Mouse (Mus musculus) gastrocnemius, postnatal 4 days (tissue): Measurements from ENCODE around the gene Fgf8. TPM values are rescaled to one million over a fixed set of nuclear protein-coding genes. Genes with fewer than 3 reads are reported as not detected.
A peak's percentile ranks its signal among the peaks of the same experiment; 100 is the strongest.

Experiments
- DNase-seq, 2 experiments: peaks; one replicate each; pipeline ENCODE4 v3.0.0; 2021 to 2022; ENCODE audit warnings: low spot score in 2 of 2, mixed read lengths in 2 of 2
- long read RNA-seq, 2 experiments: library from polyadenylated mRNA; stranded (forward); transcript quantifications; one replicate each; pipeline ENCODE4 v2.0.0; 2021
- total RNA-seq, 2 experiments: library from RNA; stranded (reverse); gene quantifications; 2 replicates each; pipeline ENCODE4 v1.2.3; 2021

Gene Fgf8
- total RNA-seq = not detected
- long read RNA-seq, experiment 1 = 0 reads
- long read RNA-seq, experiment 2 = 0 reads

DNA sequence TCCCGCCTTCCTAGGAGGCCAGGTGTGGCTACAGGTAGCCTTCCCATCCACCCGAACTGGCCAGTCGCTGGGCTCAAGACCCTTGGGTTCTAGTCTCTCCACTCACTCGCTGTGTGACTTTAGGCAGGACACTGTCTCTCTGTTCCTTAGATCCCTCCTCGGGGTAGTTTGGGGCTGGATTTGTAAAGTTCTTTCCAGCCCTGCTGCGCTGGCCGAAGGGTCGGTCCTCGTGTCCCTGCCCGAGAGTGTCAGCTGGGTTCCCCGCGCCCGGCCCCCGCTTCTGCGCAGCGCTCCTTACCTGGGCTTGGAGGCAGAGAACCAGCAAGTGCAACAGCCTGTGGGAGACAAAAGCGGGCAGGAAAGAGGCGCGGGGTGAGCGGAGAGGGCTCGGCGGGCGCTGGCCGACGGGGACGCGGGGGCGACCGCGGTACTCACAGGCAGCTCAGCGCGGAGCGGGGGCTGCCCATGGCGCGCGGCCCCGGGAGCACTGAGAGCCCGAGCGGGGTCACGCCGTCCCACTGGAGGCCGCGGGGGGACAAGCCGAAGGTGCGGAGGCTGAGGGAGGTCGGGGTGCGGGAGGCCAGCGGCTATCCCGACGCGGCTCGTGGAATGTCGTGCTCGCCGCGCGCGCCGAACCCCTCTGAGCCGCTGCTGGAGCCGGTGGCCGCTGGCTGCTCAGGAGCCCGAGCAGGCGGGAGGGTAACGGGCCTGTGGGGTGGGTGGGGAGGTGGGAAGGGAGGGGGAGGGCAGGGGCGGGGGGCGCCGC is at the start of gene Fgf8:
Gene Fgf8, minus strand, starts transcription at position 698 of the 766 bp plus-strand sequence.
- no peak for DNase-seq

DNA sequence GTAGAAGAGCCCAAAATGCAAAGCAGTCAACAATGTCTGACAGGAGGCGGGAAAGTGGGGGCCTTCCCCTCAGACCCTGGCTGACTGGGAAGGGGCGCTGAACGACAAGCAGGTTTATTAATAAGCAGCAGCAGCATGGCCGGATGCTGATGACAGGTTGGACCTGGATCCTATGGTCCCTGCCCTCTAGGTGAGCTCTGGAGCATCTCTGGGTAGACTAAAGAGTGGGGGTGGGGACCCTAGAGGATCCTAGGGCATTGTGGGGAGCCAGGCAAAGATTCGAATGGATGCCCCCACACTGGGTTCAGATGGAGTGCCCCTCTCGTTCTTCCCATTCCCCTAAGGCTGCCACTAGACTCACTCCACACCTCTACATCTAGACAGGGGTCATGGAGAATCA is 49.7 kb upstream of the Fgf8 start:
- DNase-seq = no peak

DNA sequence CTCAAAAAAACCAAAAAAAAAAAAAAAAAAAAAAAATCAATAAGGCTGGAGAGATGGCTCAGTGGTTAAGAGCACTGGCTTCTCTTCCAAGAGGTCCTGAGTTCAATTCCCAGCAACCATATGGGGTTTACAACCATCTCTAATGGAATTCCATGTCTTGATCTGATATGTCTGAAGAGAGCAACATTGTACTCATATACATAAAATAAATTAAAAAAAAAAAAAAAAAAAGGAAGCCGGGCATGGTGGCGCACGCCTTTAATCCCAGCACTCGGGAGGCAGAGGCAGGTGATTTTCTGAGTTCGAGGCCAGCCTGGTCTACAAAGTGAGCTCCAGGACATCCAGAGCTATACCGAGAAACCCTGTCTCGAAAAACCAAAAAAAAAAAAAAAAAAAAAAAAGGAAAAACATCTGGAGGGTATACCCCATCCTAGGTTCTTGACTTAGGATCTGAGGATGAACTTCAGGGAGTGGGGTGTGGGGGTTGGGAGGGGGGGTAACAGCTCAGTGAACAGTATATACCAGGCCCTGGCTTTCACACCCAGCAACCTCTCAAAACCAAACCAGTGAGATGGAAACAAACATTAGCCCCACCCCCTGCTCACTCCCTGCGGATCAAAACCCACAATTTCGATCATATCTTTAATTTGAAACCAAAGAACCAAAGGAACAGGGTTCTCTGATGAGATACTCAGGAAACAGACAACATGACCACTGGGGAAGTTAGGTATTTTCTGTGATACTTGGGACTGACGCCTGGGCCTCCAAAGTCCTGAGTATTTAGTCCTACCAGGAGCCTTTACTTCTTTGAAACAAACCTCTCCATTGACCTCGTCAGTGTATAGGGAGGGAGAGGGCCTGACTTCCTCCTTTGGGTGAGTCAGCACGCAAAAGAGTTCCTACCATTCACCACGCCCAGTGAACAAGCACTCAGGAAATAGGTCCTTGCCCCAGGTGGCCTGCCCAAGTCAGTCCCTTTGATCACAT is 47.5 kb upstream of the Fgf8 start:
- DNase-seq = no peak

DNA sequence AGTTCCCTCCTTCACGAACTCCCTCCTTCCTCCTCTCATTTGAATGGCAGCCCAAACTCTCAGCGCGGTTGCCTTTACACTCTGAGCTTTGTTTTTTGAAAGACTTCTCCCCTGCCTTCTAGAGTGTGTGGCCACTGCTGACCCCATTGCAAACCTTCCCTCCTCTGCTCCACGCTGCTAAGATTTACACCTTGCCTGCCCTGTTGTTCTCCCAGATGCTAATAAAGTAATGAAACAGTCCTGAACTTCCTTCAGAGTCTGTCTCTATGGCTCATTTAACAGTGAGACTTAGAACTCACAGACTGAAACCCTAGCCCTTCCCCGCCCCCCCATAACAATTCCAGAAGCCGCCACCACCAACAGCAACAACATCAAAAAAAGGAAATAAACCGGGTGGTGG is 46.6 kb upstream of the Fgf8 start:
- no peak for DNase-seq

DNA sequence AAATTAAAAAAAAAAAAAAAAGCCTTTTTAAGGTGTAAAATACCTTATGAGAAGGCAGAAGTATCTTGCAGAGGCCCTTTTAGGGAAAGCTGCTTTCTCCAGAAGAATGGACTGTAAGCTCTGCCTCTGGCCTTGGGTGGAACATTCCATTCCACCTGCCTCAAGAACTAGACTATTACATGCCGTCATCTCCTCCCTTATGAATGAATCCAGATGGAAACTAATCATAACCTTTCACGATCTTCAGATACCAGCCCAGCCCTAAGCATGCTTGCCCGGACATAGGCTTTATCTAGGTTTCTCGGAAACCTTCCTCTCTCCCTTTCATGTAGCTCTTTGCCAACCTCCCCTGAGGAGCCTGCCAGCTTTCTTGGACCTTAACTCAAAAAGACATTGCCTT is 45.6 kb upstream of the Fgf8 start:
- no peak for DNase-seq

DNA sequence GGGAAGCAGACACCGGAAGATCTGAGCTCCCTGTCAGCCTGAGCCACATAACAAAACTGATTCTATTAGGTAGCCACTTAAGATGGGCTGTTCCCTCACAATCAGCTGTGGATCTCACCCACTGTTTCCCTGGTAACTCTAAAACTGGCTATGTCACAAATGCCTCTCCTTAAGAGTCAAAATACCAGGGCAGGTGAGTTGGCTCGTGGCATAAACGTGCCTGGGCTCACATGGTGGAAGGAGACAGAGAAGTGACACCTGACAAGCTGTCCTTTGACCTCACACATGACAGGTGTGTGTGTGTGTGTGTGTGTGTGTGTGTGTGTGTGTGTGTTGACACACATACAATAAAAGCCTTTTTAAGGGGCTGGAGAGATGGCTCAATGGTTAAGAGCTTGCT is 44.7 kb upstream of the Fgf8 start:
- DNase-seq = no peak

DNA sequence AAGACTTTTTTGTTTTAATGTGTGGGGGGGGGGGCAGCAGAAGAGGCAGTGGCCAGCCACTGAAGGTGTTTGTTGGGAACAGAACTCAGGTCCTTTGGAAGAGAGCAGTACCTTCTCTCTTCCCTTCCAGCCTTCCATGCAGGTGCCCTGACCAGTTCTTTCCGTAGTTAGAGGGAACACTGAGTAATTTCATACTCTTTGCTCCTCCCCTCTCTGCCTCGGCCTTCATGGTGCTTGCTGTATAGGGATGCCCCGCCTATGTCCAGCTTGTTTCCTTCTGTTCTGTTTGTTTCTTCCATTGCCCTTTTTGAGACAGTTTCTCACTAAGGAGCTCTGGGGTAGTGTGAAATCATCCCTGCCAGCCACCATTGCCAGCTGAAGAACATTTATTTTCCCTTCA is 42.8 kb upstream of the Fgf8 start:
- DNase-seq = no peak

DNA sequence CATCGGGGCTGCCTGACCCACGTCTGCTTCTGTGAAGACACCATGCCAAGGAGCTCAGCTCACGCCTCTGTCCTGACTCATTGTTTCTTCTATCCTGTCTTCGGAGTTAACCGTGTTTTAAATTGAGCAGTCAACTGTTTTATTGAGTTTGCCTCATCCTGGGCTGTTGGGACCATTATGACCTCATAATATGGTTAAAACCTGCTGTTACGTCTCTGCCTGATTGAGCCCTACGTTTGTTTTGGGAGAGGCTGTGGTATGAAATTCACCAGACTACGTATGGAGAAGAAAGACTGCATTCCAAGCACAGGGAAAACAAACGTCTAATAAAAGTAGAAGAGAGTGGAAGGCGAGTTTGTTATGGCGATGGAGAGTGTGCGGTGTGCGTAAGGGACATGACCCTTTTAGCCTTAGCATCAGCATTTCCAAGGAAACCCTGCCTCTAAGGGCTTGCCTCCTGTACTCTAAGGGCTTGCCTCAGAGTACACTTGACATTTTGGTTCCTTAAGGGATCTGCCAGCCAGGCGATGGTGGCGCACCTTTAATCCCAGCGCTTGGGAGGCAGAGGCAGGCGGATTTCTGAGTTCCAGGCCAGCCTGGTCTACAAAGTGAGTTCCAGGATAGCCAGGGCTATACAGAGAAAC is 41.3 kb upstream of the Fgf8 start:
- DNase-seq = no peak

DNA sequence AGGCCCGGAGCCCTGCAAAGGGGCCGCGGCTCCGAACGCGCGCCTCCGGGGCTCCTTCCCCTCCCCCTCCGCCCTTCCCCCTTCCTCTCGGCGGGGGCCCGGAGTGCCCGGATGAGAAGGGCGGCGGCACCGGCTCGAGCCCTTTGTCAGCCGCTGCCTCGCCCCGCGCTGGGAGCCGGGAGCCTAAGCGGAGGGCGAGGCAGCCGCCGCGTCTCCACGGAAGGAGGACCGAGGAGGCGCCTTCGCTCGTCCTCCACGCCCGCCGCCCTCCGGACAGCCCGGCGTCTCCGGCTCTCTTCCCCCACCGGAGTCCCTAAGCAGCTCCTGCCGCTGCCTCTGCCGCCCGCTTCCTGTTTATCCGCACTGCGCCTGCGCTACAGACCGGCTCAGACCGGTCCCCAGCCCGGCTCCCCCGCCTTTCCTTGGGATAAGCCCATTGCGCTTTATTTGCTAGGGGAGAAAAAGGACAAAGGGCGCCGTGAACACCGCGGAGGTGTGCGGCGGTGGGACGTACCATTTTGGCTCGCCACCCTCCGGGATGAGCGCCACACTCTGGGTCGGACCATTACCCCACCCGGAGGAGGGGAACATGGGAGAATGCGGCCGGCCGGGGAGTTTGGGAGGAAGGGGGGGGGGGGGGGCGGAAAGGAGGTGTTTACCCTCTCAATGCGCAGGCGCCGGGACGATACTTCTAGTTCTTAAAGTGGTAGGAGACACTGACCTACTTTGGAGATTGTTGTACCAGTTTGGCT is 40.6 kb upstream of the Fgf8 start, which contains the start of gene Mgea5:
Gene Mgea5, minus strand, starts transcription at position 657 of the 752 bp plus-strand sequence.
- DNase-seq = peak; percentile 92 to 97

DNA sequence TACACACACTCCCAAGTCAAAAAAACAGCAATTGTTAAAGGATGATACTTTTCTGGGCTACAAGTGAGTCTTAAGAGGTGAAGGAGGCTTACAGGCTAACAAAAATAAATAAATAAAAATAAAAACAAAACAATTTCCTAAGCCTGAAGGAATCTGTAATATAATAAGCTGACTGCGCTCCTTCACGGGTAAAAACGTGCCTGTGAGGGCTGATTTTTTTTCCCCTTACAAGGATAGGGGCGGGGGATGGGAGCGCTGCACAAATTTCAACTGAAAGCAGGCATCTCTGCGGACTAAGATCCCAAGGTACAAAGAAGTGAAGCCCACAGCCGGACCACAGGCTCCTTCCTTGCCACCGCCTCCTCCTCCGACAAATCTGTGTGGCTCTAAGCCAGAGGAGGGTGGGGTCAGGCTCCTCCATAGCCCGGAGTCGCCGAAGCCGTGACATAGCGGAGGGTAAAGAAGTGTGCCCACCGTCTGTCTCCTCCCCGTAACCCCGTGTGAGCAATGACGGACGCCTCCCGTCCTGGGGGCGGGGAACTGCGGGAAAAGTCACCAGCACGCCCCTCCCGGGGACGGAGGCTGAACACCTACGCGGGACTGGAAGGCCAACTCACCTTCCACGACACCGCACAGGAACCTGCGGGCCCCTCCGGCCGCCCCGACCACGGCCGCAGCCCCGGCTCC is 39.7 kb upstream of the Fgf8 start:
- DNase-seq = peak; percentile 51 to 73

DNA sequence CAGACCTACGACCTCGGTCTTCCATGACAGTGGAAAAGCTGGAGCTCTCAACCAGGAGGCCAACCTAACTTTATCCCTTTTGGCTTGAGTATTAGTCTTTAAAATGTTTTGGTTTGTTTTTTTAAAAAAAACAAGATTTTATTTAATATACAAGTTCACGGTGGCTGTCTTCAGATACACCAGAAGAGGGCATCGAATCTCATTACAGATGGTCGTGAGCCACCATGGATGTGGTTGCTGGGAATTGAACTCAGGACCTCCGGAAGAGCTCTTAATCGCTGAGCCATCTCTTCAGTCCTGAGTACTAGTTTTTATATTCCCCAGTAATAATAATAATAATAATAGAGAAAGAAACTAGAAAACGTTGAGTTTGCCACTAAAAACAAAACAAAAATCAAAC is 39.0 kb upstream of the Fgf8 start:
- DNase-seq = no peak

DNA sequence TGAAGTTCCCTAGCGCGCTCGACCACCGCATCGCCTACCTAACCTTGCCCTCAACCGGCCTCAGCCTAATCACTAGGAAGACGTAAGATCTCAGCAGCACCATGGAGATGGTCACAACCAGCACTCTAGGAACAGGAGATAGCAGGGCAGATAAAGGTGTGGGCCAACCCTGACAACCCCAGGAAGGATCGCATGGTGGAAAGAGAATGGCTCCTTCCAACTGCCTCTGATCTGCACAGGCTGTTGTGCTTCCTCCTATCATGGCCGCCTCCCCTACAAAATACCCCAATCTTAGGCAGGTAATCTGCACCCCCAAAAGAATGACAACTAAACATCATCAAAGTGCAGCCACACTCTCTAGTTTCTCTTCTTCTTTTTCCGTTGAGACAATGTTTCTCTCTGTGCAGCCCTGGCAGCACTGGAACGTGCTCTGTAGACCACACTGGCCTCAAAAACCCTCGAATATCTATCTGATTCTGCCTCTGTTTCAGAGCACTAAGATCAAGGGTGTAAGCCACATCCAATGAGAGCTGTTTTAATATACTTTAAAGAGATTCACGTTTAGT is 37.7 kb upstream of the Fgf8 start:
- DNase-seq = no peak

DNA sequence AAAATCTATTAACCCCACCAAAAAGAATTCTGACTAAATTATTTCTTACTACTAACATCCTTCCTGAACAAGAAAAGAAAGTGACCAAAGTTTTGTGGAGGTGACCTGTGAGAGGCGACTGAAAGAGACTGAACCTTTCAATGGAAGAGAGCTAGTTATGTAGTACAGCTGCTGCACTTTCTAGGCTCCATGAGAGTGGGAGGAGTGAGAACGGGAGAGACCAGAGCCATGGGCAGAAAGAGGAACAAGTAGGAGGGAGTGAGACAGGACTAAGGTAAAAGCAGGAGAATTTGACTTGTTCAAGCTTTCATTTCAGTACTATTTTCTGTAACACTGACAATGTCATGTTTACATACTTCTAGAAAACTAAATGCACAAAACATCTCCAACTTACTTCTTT is 32.8 kb upstream of the Fgf8 start:
- no peak for DNase-seq

DNA sequence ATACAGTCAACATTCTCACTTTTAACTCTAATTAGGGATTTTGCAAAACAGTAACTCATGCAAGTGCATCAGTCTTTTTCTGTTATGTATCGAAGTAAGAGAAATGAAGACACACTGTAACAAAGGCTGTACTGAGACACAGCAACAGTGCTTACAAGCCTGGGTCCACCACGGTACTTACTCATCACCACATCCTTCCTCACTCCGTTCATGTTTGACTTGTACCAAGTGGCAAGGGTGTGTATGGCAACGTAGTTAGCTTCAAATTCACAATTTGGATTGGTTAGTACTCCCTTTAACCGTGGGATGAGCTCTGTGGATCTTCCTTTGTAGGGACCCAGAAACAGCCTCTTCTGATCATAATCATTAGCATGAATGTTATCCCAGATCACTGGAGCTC is 28.8 kb upstream of the Fgf8 start:
- no peak for DNase-seq

DNA sequence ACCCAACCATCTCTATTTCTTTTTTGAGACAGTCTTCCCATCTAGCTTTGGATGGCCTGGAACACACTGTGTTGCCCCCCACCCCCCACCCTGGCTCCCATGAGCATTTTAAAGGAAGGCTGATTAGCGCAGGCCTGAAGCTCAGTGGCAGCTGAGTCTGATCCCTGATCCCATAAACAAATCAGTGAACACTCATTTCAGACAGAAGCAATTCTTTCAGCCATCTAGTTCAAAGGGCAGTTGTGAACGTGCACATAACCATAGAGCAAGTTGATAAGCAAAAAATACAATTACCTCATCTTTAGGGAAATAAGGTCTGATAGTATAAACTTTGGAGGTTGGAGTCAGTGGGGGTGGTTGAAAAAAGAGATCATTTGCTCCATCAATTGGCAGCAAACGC is 18.1 kb upstream of the Fgf8 start:
- no peak for DNase-seq

DNA sequence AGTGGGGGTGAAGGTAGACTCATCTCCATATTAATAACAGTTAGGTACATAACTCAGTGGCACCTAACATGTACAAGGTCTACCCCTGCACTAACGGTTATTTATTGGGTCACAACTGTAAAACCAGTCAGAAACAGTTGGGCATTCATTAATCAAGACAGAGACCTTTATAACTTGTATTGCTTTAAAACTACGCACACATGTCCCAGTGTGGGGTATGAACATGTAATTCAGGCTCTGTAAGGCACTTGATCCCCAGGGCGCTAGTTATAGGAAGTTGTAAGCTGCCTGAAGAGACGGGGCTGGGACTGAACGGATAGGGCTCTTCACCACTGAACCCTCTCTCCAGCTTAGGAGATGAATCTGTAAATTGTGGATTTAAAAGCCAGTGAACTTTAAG is 16.0 kb upstream of the Fgf8 start:
- no peak for DNase-seq

DNA sequence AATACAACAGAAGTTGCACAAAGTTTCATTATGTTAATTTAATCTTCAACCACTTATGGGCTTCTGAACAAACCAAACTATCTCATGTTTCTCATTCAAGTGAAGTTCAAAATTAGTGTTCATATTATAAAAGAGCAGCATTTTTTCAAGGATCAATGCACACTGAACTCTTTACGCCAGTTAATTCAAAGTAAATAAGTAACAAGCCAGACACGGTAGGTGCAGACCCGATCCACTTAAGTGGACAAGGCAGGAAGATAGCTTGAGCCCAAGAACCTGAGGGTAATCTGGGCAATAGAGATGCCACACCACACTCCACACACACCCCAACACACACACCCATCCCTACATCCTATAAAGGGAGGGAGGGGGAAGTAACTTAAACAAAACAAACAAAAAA is 10.8 kb upstream of the Fgf8 start:
- DNase-seq = no peak

DNA sequence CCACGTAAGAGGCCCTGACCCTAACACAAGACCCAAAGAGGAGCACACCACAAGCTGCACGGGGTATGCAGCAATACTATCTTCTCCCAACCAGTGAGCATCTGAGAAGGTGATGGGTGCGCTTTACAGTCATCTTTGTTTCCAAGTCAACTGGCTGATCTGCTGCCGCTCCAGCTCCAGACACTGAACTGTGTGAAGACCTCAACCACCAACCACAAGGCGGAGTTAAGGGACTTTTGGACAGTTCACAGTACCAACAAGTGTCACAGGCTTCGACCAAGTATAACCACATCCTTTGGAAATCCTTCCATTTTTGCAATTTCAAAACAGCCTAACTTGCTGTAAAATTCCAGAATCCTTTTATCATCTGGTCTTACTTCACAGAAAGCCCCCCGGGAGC is 9.2 kb upstream of the Fgf8 start:
- no peak for DNase-seq

DNA sequence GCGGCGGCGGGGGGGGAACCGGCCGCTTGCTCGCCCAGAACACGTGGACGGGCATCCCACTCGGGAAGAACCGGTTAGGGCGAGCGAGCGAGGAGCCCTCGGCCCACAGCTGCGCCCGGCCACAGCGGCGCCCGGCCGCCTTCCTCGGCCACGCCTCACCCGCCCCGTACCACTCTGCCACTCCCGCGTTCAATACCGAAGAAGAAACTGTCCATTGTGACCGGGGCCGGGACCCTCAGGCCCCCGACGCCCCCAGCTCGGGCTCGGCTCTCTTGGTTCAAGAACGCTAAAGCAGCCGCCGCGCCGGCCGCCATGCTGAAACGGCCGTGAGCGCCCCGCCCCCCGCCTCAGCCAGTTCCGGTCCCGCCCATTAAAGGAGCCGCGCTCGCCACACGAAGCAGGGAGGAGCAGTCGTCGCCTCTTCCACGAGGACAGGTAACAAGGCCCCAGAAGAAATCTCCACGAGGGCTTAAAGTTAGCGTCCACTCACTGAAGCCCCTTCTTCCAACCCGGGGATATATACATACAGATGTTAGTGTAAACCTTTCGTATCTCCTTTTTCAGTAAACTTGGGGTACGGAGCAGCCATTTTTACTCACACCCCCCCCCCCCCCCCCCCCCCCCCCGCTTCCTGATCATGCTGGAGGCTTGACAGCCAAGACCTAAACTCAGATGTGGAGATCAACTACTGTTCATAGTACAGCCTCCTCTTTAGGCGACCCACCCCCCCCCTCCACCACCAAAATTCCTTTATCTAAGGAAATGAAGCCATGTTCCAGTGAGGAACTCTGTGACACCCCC is 6.7 kb upstream of the Fgf8 start, which contains the start of gene Npm3:
Gene Npm3, minus strand, starts transcription at position 349 of the 801 bp plus-strand sequence.
- peak; percentile 76 to 86 for DNase-seq
